Mouse (Mus musculus): ENCODE measurements around the gene Tas1r2. TPM values are rescaled to one million over a fixed set of nuclear protein-coding genes. Genes with fewer than 3 reads are reported as not detected.

Gene Tas1r2
- polyA plus RNA-seq, 1 experiment from 2014 or later = not detected

DNA sequence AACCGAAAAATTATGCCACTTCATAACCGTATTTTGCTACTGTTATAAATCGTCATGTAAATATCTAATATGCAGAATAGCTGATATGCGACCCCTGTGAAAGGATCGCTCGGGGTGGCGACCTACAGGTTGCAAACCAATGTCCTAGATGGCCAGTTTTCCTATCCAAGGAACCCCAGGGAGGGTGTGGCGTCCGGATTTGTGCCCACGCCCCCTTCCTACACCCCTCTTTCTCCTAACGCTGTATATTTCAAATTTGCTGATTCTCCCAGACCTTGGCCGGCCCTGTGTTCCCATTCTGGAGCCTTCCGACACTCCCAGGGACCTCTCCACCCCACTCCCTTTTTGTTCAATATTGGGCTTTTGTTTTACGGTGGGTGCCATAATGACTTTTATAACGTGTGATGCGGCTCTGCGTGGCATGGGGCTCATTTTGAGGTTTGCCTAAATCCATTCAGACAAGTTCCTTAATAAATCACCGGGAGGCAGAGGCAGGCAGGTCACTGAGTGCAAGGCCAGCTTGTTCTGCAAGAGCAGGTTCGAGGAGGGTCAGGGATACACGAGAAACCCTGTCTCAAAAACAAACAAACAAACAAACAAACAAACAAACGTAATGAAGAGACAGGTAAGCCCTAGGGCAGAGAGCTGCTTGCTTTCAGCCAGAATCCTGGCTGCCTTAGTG lies 29.8 kb upstream of the Tas1r2 start:
- H3K27ac ChIP-seq = peak overlapping the region; percentile 77
- peaks cover 44% of the 10 kb centered on the region for H3K4me1 ChIP-seq
- peak overlapping the region; percentile 73 for H3K4me3 ChIP-seq
- H3K9me3 ChIP-seq (replicated peaks) = no peaks in the 10 kb centered on the region
- no peak for ATAC-seq
- peaks cover 6% of the 10 kb centered on the region; the same call in 1 of the 2 replicates for H3K27me3 ChIP-seq (replicated peaks)
- H3K36me3 ChIP-seq = peaks cover 9% of the 10 kb centered on the region; the same call in 1 of the 2 replicates
- H3K9ac ChIP-seq = peak overlapping the region; percentile 73
- WGBS (ENCODE audit: insufficient replicate concordance) = 25% methylated on average over 21 of the region's 21 CpGs
- peak overlapping the region; percentile 94 for H3K4me2 ChIP-seq

DNA sequence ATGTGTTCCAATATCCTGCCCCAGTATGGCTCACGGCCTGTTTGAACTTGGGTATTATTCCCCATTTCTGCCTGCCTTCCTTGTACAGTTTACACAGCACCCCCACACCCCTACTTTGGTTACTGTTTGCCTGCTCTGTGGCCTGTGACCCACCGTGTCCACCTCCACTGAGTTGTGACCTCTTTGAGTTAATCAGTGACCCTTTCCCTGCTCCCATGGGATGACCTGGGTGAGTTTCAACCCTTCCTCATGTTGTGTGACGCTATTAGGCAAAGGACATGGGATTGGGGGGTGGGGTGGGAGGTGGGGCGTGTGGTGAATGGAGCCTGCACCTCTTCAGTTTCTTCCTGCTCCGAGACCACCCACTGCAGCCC lies 29.2 kb upstream of the Tas1r2 start:
- peak overlapping the region; percentile 73 for H3K9ac ChIP-seq
- H3K27ac ChIP-seq = peak overlapping the region; percentile 77; the same call in 1 of the 2 replicates
- peaks cover 44% of the 10 kb centered on the region for H3K4me1 ChIP-seq
- H3K36me3 ChIP-seq = peaks cover 9% of the 10 kb centered on the region; the same call in 1 of the 2 replicates
- 61% methylated on average over 5 of the region's 5 CpGs for WGBS (ENCODE audit: insufficient replicate concordance)
- peaks cover 6% of the 10 kb centered on the region; the same call in 1 of the 2 replicates for H3K27me3 ChIP-seq (replicated peaks)
- no peaks in the 10 kb centered on the region for H3K9me3 ChIP-seq (replicated peaks)
- H3K4me2 ChIP-seq = peak overlapping the region; percentile 94
- ATAC-seq = no peak
- peak overlapping the region; percentile 73 for H3K4me3 ChIP-seq

DNA sequence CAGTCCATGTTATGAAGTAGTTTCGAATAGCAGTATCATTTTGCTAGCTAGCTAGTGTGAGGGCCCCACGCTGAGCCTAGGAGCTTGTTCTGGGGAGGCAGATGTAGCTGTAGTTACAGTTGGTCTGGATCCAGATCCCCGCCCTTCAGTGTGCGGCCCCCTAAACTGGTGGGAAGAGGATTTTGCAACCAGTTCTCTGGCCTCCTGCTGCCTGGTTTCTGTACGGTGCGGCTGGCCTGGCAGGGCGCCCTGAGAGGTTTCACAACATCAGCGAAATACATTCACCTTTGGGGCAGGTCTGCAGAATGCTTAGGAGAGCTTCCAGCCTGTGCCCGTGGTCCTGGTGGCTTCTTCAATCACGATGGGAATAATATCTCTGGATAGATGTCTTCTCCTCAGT lies 28.6 kb upstream of the Tas1r2 start:
- Histone ChIP-seq H3K4me3 (peak overlapping the region; percentile 34), H3K4me2 (peak overlapping the region; percentile 94), H3K27me3 (replicated peaks) (peaks cover 6% of the 10 kb centered on the region; the same call in 1 of the 2 replicates), H3K4me1 (peaks cover 50% of the 10 kb centered on the region), H3K9ac (peak overlapping the region; percentile 17; the same call in 1 of the 2 replicates), H3K9me3 (replicated peaks) (no peaks in the 10 kb centered on the region), H3K36me3 (peaks cover 9% of the 10 kb centered on the region; the same call in 1 of the 2 replicates), H3K27ac (peak overlapping the region; percentile 73; the same call in 1 of the 2 replicates)
- WGBS (ENCODE audit: insufficient replicate concordance) = 56% methylated on average over 10 of the region's 10 CpGs
- no peak for ATAC-seq

DNA sequence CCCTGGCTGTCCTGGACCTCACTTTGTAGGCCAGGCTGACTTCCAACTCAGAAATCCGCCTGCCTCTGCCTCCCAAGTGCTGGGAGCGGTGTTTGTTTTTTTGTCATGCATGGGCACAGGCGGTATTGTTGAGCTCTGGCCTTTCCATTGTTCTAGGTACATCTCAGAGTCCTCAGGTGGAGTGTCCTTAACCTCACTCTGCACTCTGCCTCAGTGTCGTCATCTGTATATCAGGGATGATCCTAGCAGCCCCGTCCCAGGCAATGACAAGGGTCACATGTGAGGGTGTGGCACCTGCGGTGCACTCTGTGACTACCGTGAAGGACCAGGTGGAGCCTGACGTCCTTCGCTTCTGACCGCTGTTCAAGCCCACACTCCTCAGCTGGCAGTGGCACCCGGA lies 26.0 kb upstream of the Tas1r2 start:
- H3K27me3 ChIP-seq (replicated peaks) = peaks cover 6% of the 10 kb centered on the region; the same call in 1 of the 2 replicates
- no peak for ATAC-seq

DNA sequence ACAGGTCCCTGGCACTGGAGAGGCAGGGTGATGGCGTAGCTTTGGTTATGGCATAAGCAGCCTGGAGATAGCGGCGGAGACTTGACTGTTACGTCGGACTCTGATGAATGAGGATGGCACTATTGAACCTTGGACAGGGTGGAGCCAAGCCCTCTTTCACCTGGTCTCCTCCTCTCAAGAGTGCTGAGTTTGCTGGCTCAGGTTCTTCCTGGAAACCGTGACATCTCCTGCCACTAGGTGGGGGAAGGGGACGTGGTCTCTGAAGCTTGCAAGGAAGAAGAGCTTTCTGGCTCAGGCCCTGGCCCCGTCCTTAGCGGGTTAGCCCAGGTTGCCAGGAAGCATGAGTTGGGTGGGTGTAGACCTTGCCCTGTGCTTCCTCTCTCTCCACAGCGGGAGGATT lies 23.2 kb upstream of the Tas1r2 start:
- WGBS (ENCODE audit: insufficient replicate concordance) = 62% methylated on average over 10 of the region's 10 CpGs
- Histone ChIP-seq H3K27me3 (replicated peaks) (no peaks in the 10 kb centered on the region), H3K9me3 (replicated peaks) (no peaks in the 10 kb centered on the region), H3K27ac (no peak overlapping the region), H3K9ac (no peak overlapping the region), H3K4me1 (peaks cover 19% of the 10 kb centered on the region), H3K36me3 (peaks cover 14% of the 10 kb centered on the region; the same call in 1 of the 2 replicates), H3K4me3 (no peak overlapping the region), H3K4me2 (no peak overlapping the region)
- no peak for ATAC-seq

More for the DNA sequence above, 26.0 kb upstream of the Tas1r2 start:
- Histone ChIP-seq H3K9me3 (replicated peaks) (no peaks in the 10 kb centered on the region), H3K36me3 (peaks cover 9% of the 10 kb centered on the region; the same call in 1 of the 2 replicates), H3K27ac (no peak overlapping the region), H3K4me3 (no peak overlapping the region), H3K4me1 (peaks cover 42% of the 10 kb centered on the region), H3K4me2 (no peak overlapping the region), H3K9ac (no peak overlapping the region)
- 77% methylated on average over 11 of the region's 11 CpGs for WGBS (ENCODE audit: insufficient replicate concordance)

DNA sequence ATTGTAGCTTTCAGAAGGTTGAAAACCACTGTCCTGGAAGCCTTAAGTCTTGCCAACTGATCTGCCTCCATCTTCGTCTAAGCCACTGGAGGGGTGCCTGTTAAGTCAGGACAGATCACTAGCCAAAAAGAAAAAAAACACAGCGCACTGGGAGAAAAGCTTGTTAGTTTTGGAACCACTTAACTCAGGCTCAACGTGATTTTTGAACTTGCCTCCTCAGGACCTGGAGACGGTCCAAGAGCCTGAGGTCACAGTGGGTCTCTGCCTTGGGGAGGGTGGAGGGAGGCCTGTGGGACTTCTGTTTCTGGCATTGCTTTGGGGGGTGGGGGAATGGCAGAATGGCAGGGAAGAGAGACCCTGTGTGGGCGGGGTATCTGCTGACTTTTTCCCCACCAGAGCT lies 22.2 kb upstream of the Tas1r2 start:
- no peaks in the 10 kb centered on the region for H3K9me3 ChIP-seq (replicated peaks)
- H3K36me3 ChIP-seq = peaks cover 20% of the 10 kb centered on the region; the same call in 1 of the 2 replicates
- H3K27me3 ChIP-seq (replicated peaks) = no peaks in the 10 kb centered on the region
- no peak overlapping the region for H3K4me3 ChIP-seq
- no peak overlapping the region for H3K4me2 ChIP-seq
- H3K27ac ChIP-seq = no peak overlapping the region
- no peak overlapping the region for H3K9ac ChIP-seq
- no peak for ATAC-seq
- 59% methylated on average over 5 of the region's 5 CpGs for WGBS (ENCODE audit: insufficient replicate concordance)
- H3K4me1 ChIP-seq = peaks cover 11% of the 10 kb centered on the region

DNA sequence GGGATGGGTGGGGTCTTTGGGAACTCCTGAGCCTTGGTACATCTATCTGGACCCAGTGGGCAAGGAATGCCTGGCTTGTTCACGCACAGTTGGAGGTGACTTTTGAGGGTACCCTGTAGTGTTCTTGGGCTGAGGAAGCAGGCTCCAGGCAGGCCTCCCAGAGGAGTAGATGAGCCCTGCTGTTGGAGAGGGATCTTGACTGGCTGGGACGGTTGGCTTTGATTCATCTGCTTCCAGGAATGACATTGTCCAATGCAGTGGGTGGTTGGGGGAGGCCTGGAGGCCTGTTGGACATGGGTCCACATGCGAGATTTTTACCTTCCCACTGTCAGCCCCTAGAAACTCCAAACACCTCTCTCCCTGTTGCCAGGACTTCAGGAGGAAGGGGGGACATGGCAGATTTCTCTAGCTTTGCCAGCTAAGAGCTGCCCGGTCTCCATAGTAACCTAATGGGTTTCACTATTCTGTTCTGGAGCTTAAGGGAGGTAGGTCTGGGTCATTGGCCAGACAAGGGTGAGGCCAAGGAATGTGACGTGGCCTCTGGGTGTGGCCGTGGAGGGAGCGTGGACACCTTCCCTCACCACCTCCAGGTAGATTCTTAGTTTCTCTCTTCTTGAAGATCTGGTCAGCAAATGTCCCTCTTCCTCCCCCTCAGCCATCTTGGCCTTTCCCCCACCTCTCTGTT lies 21.6 kb upstream of the Tas1r2 start:
- Histone ChIP-seq H3K4me3 (no peak overlapping the region), H3K27ac (no peak overlapping the region), H3K4me1 (peaks cover 11% of the 10 kb centered on the region), H3K4me2 (no peak overlapping the region), H3K27me3 (replicated peaks) (no peaks in the 10 kb centered on the region), H3K9ac (no peak overlapping the region), H3K36me3 (peaks cover 20% of the 10 kb centered on the region; the same call in 1 of the 2 replicates), H3K9me3 (replicated peaks) (no peaks in the 10 kb centered on the region)
- WGBS (ENCODE audit: insufficient replicate concordance) = 66% methylated on average over 7 of the region's 7 CpGs
- no peak for ATAC-seq

DNA sequence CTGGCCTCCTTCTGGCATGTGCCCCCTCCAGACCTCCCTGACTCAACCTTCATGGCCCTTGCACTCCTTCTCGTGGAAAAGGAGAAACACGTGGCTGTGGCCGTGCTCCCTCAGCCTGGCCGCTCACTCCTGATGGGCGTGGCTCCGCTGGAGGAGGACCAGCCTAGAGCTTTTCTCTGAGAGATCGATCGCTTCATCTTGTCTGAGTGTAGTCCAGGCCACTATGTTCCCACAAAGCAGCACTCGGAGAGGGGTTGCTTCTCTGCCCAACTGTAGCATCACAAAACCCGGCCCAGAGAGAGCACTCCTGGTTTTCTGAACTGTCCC lies 21.1 kb upstream of the Tas1r2 start:
- Histone ChIP-seq H3K4me1 (peaks cover 11% of the 10 kb centered on the region), H3K27ac (no peak overlapping the region), H3K4me2 (no peak overlapping the region), H3K9me3 (replicated peaks) (no peaks in the 10 kb centered on the region), H3K4me3 (no peak overlapping the region), H3K36me3 (peaks cover 25% of the 10 kb centered on the region), H3K27me3 (replicated peaks) (no peaks in the 10 kb centered on the region), H3K9ac (no peak overlapping the region)
- no peak for ATAC-seq
- 65% methylated on average over 10 of the region's 10 CpGs for WGBS (ENCODE audit: insufficient replicate concordance)

DNA sequence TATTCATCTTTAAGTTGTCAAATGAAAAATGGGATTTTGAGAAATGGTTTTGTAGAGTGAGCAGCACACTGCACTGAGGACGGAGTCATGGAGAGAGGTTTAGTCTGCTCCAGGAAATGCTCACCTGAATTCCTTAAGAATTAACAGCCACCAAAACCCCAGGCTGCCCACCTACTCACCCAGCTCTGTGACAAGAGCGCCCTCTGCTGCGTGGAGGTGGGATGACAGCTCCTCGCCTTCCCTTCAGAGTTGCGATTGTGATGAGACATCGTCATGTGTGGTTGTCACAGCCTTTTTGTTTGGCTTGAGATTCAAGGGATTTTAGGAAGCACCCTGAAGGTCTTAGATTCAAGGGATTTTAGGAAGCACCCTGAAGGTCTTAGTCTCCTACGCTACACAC lies 17.0 kb upstream of the Tas1r2 start:
- Histone ChIP-seq H3K4me2 (no peak overlapping the region), H3K4me3 (no peak overlapping the region), H3K4me1 (peaks cover 28% of the 10 kb centered on the region), H3K9me3 (replicated peaks) (no peaks in the 10 kb centered on the region), H3K27ac (no peak overlapping the region), H3K36me3 (peaks cover 33% of the 10 kb centered on the region), H3K27me3 (replicated peaks) (peaks cover 20% of the 10 kb centered on the region), H3K9ac (no peak overlapping the region)
- no peak for ATAC-seq
- 27% methylated on average over 7 of the region's 7 CpGs for WGBS (ENCODE audit: insufficient replicate concordance)

DNA sequence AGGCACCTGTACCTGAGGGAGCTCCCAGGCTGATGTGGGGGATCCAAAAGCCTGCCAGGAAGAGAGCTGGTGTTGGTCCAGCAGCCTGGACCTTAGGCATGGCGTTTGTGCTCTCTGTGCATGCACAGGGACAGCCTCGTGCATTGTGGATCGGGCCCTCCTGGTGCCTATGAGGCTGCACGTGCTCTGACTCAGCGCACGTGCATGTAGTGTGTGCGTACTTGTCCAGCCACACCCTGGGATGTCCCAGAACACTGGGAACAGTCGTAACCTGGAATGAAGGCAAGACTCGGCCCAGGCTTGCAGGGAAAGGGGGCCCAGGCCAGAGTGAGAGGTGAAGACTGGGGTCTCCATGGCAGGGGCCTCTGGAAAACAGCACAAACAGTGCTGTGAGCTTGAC lies 15.5 kb upstream of the Tas1r2 start:
- ATAC-seq = no peak
- Histone ChIP-seq H3K9ac (no peak overlapping the region), H3K27me3 (replicated peaks) (peaks cover 35% of the 10 kb centered on the region), H3K4me2 (no peak overlapping the region), H3K36me3 (peaks cover 33% of the 10 kb centered on the region), H3K9me3 (replicated peaks) (no peaks in the 10 kb centered on the region), H3K4me3 (no peak overlapping the region), H3K27ac (no peak overlapping the region), H3K4me1 (peaks cover 34% of the 10 kb centered on the region)
- WGBS (ENCODE audit: insufficient replicate concordance) = 75% methylated on average over 9 of the region's 9 CpGs

DNA sequence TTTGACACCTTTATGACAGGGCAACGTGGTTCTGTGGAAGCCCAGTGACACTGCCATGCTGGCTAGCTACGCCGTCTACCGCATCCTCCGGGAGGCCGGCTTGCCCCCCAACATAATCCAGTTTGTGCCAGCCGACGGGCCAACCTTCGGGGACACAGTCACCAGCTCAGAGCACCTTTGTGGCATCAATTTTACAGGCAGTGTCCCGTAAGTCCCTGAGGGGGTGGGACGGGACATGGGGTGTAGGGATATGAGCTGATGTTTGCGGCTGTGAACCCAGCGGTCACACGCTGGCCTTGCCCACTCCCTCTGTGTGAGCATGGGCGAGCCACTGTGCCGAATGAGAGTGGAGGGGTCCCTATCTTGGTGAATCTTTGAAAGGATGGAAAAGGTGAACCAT lies 15.0 kb upstream of the Tas1r2 start:
- no peaks in the 10 kb centered on the region for H3K9me3 ChIP-seq (replicated peaks)
- no peak overlapping the region for H3K4me2 ChIP-seq
- no peak overlapping the region for H3K9ac ChIP-seq
- H3K27ac ChIP-seq = no peak overlapping the region
- peaks cover 40% of the 10 kb centered on the region for H3K27me3 ChIP-seq (replicated peaks)
- peaks cover 34% of the 10 kb centered on the region for H3K4me1 ChIP-seq
- WGBS (ENCODE audit: insufficient replicate concordance) = 82% methylated on average over 16 of the region's 16 CpGs
- H3K4me3 ChIP-seq = no peak overlapping the region
- peaks cover 36% of the 10 kb centered on the region for H3K36me3 ChIP-seq
- no peak for ATAC-seq

DNA sequence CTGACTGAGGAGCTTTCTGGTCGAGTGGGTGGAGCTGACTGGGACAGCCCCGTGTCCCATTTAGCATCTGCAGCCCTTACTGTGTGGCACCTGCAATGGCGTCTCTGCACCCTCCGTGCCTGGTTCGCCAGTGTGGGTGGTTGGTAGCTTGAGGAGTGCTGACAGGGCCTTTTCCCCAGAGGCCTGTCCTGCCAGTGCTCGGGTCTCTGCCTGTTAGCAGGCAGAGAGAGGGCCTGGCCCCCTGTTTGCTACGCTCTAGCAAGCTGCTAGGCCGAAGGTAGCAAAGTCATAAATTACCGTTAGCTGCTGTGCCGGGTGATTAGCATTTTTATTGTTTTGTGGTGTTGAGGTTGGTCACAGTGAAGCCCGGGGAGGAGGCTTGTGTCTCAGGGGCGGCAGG lies 13.5 kb upstream of the Tas1r2 start:
- Histone ChIP-seq H3K9me3 (replicated peaks) (no peaks in the 10 kb centered on the region), H3K36me3 (peaks cover 45% of the 10 kb centered on the region), H3K4me3 (no peak overlapping the region), H3K9ac (no peak overlapping the region), H3K27me3 (replicated peaks) (peaks cover 43% of the 10 kb centered on the region), H3K4me1 (peaks cover 34% of the 10 kb centered on the region), H3K27ac (no peak overlapping the region), H3K4me2 (no peak overlapping the region)
- 61% methylated on average over 12 of the region's 12 CpGs for WGBS (ENCODE audit: insufficient replicate concordance)
- ATAC-seq = no peak

Measured in liver, embryonic 12.5 days (tissue).